Mouse (Mus musculus): ENCODE data around the gene Hdgfl2. TPM values are rescaled to one million over a fixed set of nuclear protein-coding genes. Genes with fewer than 3 reads are reported as not detected.
A peak's percentile ranks its signal among the peaks of the same experiment; 100 is the strongest.

Gene Hdgfl2
- total and polyA plus RNA-seq, 3 experiments, result 31.5 to 35.0 (median 32.5) TPM

- intact Hi-C loops (cut with DNase I), result no loop called here
- H3K27me3 ChIP-seq (ENCODE audit: control insufficient read depth, insufficient read depth, low read length), result no peaks in the 10 kb centered on the region
- DNase-seq, result no peak
- H3K9ac ChIP-seq (ENCODE audit: low read depth, low read length), result no peak overlapping the region
- H3K36me3 ChIP-seq (ENCODE audit: control insufficient read depth, insufficient read depth, low read length), result no peaks in the 10 kb centered on the region
- H3K27ac ChIP-seq, result no peak overlapping the region
- TF ChIP-seq CTCF (IDR thresholded peaks at IDR 0.05) (no peak), EP300 (IDR thresholded peaks at IDR 0.05; ENCODE audit: insufficient read depth, low read depth, low read length) (no peak), POLR2A (IDR thresholded peaks at IDR 0.05; ENCODE audit: insufficient read depth, low read depth, low read length) (no peak)
- H3K79me2 ChIP-seq (replicated peaks; ENCODE audit: control insufficient read depth, insufficient read depth, low read length), result no peaks in the 10 kb centered on the region
- no peaks in the 10 kb centered on the region for H3K4me1 ChIP-seq (ENCODE audit: control insufficient read depth, insufficient read depth, low read length)
- no peak overlapping the region for H3K4me3 ChIP-seq
Observed at GRCm38 (mm10) chr17:56066451-56066850, 13.0 kb upstream of the Hdgfl2 start.

- Histone ChIP-seq H3K79me2 (replicated peaks; ENCODE audit: control insufficient read depth, insufficient read depth, low read length) (no peaks in the 10 kb centered on the region), H3K27ac (no peak overlapping the region), H3K4me1 (ENCODE audit: control insufficient read depth, insufficient read depth, low read length) (no peaks in the 10 kb centered on the region; the same call in 1 of the 2 replicates), H3K4me3 (no peak overlapping the region), H3K36me3 (ENCODE audit: control insufficient read depth, insufficient read depth, low read length) (no peaks in the 10 kb centered on the region), H3K27me3 (ENCODE audit: control insufficient read depth, insufficient read depth, low read length) (no peaks in the 10 kb centered on the region), H3K9ac (ENCODE audit: low read depth, low read length) (no peak overlapping the region)
- no peak for DNase-seq
- TF ChIP-seq EP300 (IDR thresholded peaks at IDR 0.05; ENCODE audit: insufficient read depth, low read depth, low read length) (no peak), CTCF (IDR thresholded peaks at IDR 0.05) (no peak), POLR2A (IDR thresholded peaks at IDR 0.05; ENCODE audit: insufficient read depth, low read depth, low read length) (no peak)
- intact Hi-C loops (cut with DNase I), result no loop called here
- WGBS, result 95% methylated on average over 14 of the region's 14 CpGs
Observed at GRCm38 (mm10) chr17:56069066-56069465, 10.4 kb upstream of the Hdgfl2 start.

- no peak for DNase-seq
- intact Hi-C loops (cut with DNase I), result no loop called here
- Histone ChIP-seq H3K4me3 (no peak overlapping the region), H3K27ac (no peak overlapping the region), H3K79me2 (replicated peaks; ENCODE audit: control insufficient read depth, insufficient read depth, low read length) (no peaks in the 10 kb centered on the region), H3K9ac (ENCODE audit: low read depth, low read length) (no peak overlapping the region), H3K4me1 (ENCODE audit: control insufficient read depth, insufficient read depth, low read length) (peaks cover 2% of the 10 kb centered on the region), H3K36me3 (ENCODE audit: control insufficient read depth, insufficient read depth, low read length) (no peaks in the 10 kb centered on the region), H3K27me3 (ENCODE audit: control insufficient read depth, insufficient read depth, low read length) (no peaks in the 10 kb centered on the region)
- TF ChIP-seq CTCF (IDR thresholded peaks at IDR 0.05) (no peak), EP300 (IDR thresholded peaks at IDR 0.05; ENCODE audit: insufficient read depth, low read depth, low read length) (no peak), POLR2A (IDR thresholded peaks at IDR 0.05; ENCODE audit: insufficient read depth, low read depth, low read length) (no peak)
Observed at GRCm38 (mm10) chr17:56071126-56071525, 8.3 kb upstream of the Hdgfl2 start.

- H3K4me3 ChIP-seq, result no peak overlapping the region
- WGBS, result 86% methylated on average over 5 of the region's 5 CpGs
- DNase-seq, result no peak
- no peaks in the 10 kb centered on the region for H3K79me2 ChIP-seq (replicated peaks; ENCODE audit: control insufficient read depth, insufficient read depth, low read length)
- no peak overlapping the region for H3K9ac ChIP-seq (ENCODE audit: low read depth, low read length)
- TF ChIP-seq POLR2A (IDR thresholded peaks at IDR 0.05; ENCODE audit: insufficient read depth, low read depth, low read length) (no peak), EP300 (IDR thresholded peaks at IDR 0.05; ENCODE audit: insufficient read depth, low read depth, low read length) (no peak), CTCF (IDR thresholded peaks at IDR 0.05) (no peak)
- intact Hi-C loops (cut with DNase I), result no loop called here
- peaks cover 2% of the 10 kb centered on the region for H3K4me1 ChIP-seq (ENCODE audit: control insufficient read depth, insufficient read depth, low read length)
- no peak overlapping the region for H3K27ac ChIP-seq
- no peaks in the 10 kb centered on the region for H3K27me3 ChIP-seq (ENCODE audit: control insufficient read depth, insufficient read depth, low read length)
- no peaks in the 10 kb centered on the region for H3K36me3 ChIP-seq (ENCODE audit: control insufficient read depth, insufficient read depth, low read length)
Observed at GRCm38 (mm10) chr17:56072243-56072642, 7.2 kb upstream of the Hdgfl2 start.

GRCm38 (mm10) chr17:56074097-56074826, 5.2 kb upstream of the Hdgfl2 start:
- DNase-seq, result peak; percentile 84 to 85
- no peak for TF ChIP-seq CTCF (IDR thresholded peaks at IDR 0.05)
- no peak for TF ChIP-seq POLR2A (IDR thresholded peaks at IDR 0.05; ENCODE audit: insufficient read depth, low read depth, low read length)
- TF ChIP-seq EP300 (IDR thresholded peaks at IDR 0.05; ENCODE audit: insufficient read depth, low read depth, low read length), result no peak
- Histone ChIP-seq H3K27ac (peak overlapping the region; percentile 89), H3K4me3 (peak overlapping the region; percentile 77), H3K27me3 (ENCODE audit: control insufficient read depth, insufficient read depth, low read length) (no peaks in the 10 kb centered on the region), H3K36me3 (ENCODE audit: control insufficient read depth, insufficient read depth, low read length) (no peaks in the 10 kb centered on the region), H3K9ac (ENCODE audit: low read depth, low read length) (peak overlapping the region; percentile 78), H3K4me1 (ENCODE audit: control insufficient read depth, insufficient read depth, low read length) (peaks cover 2% of the 10 kb centered on the region), H3K79me2 (replicated peaks; ENCODE audit: control insufficient read depth, insufficient read depth, low read length) (no peaks in the 10 kb centered on the region)
- WGBS, result 4% methylated on average over 22 of the region's 22 CpGs
- intact Hi-C loops (cut with DNase I), result loop anchor here (2.0 kb wide), 1 partner anchor 35 kb away; no protein-coding TSS in a partner anchor

- no peaks in the 10 kb centered on the region for H3K27me3 ChIP-seq (ENCODE audit: control insufficient read depth, insufficient read depth, low read length)
- under 1% methylated on average over 35 of the region's 35 CpGs for WGBS
- TF ChIP-seq POLR2A (IDR thresholded peaks at IDR 0.05; ENCODE audit: insufficient read depth, low read depth, low read length), result peak; percentile 55; the same call in 1 of the 2 replicates
- peak; percentile 73 for TF ChIP-seq CTCF (IDR thresholded peaks at IDR 0.05)
- TF ChIP-seq EP300 (IDR thresholded peaks at IDR 0.05; ENCODE audit: insufficient read depth, low read depth, low read length), result no peak
- H3K9ac ChIP-seq (ENCODE audit: low read depth, low read length), result peak within 1 kb of the TSS; percentile 78
- H3K4me1 ChIP-seq (ENCODE audit: control insufficient read depth, insufficient read depth, low read length), result peaks cover 2% of the 10 kb centered on the region
- DNase-seq, result peak; percentile 97 to 98
- intact Hi-C loops (cut with DNase I), result loop anchor here (2.0 kb wide), 1 partner anchor 36 kb away; no protein-coding TSS in a partner anchor
- peak within 1 kb of the TSS; percentile 77 for H3K4me3 ChIP-seq
- H3K36me3 ChIP-seq (ENCODE audit: control insufficient read depth, insufficient read depth, low read length), result no peaks in the 10 kb centered on the region
- no peaks in the 10 kb centered on the region for H3K79me2 ChIP-seq (replicated peaks; ENCODE audit: control insufficient read depth, insufficient read depth, low read length)
- H3K27ac ChIP-seq, result peak within 1 kb of the TSS; percentile 89
Observed at GRCm38 (mm10) chr17:56074827-56075208, 4.6 kb upstream of the Hdgfl2 start, which contains the start of gene Ubxn6. Gene Ubxn6 (minus strand): TSS chr17:56075028.
